Mouse (Mus musculus): ENCODE measurements around the gene Tmprss9.
"Not testable (repeated sequence)": the region's sequence is repeated elsewhere in the genome, so short reads cannot be mapped to it uniquely, and the experiment has no call there.

The Tmprss9 gene

GRCm38 (mm10) chr10:80871581-80871980 lies at the start of gene Tmprss9:
TSS of gene Tmprss9 (plus strand) at chr10:80871848.
- no peak for DNase-seq (ENCODE audit: low spot score in 2 of 2)

- DNase-seq (ENCODE audit: low spot score in 2 of 2), result no peak
Measured at GRCm38 (mm10) chr10:80821991-80822390, 49.7 kb upstream of the Tmprss9 start.

DNA sequence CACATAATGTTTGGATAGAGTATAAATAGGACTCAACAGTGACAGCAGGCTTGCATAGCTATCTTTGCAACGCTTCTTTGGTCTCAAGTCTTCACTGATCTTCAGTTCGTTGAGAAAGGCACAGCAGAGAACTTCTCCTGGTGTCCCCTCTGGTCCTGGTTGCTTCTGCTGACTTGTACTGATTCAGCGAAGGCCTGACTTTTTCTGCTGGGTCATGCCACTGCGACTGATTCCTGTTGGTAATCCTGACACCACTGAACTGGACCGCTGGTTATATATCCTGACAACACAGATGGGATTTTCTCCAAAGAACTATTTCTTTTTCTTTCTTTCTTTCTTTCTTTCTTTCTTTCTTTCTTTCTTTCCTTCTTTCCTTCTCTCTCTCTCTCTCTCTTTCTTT lies 49.1 kb upstream of the Tmprss9 start:
- no peak for DNase-seq (ENCODE audit: low spot score in 2 of 2)

GRCm38 (mm10) chr10:80823316-80823715 lies 48.3 kb upstream of the Tmprss9 start:
- no peak for DNase-seq (ENCODE audit: low spot score in 2 of 2)

DNA sequence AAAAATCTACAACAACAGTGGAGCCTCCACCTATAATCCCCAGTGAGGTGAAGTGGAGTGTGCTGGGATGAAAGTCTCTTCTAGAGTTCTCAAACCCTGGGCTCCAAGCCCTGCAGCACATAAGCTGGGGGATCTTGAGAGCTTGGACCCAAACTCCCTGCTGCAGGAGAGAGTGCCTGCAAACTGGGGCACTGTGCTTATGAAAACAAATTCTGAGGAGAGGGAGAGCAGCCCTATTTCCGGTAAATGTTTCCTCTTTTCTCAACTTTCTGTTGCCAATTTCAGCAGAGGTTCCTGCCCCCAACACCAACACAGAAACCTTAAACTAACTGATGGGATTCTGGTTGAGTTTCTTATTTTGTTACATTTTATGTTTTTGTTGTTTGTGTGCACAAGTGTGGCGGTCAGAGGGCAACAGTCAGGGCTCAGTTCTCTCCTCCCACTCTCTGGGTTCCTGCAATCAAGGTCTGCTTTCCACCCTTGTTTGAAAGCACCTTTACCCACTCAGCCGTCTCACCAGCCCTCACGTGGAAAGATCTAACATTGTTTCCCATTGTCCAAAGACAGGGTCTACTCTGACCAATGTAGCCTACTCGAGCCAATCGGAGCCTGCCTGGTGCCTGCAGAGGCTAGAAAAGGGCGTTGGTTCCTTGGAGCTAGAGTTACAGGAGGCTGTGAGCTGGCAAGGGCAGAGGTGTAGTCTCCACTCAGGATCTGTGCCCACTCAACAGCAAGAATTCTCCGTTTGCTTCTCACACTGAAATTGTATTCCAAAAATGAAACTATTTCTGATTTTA lies 47.6 kb upstream of the Tmprss9 start:
- no peak for DNase-seq (ENCODE audit: low spot score in 2 of 2)

DNA sequence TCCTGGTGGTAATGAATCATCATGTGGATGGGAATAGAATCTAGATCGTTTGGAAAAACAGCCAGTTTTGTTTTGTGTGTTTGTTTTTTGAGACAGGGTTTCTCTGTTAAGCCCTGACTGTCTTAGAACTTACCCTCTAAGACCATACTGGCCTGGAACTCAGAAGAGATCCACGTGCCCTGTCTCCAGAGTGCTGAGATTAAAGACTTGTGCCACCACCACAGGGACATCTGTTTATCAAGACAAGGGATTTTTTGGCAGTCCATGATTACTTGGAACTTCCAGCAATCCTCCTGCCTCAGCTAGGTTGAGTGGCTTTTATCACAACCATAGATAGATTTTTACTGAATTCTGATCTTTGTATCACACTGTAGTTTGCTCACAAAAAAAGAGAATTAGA lies 46.8 kb upstream of the Tmprss9 start:
- DNase-seq (ENCODE audit: low spot score in 2 of 2), result no peak

DNA sequence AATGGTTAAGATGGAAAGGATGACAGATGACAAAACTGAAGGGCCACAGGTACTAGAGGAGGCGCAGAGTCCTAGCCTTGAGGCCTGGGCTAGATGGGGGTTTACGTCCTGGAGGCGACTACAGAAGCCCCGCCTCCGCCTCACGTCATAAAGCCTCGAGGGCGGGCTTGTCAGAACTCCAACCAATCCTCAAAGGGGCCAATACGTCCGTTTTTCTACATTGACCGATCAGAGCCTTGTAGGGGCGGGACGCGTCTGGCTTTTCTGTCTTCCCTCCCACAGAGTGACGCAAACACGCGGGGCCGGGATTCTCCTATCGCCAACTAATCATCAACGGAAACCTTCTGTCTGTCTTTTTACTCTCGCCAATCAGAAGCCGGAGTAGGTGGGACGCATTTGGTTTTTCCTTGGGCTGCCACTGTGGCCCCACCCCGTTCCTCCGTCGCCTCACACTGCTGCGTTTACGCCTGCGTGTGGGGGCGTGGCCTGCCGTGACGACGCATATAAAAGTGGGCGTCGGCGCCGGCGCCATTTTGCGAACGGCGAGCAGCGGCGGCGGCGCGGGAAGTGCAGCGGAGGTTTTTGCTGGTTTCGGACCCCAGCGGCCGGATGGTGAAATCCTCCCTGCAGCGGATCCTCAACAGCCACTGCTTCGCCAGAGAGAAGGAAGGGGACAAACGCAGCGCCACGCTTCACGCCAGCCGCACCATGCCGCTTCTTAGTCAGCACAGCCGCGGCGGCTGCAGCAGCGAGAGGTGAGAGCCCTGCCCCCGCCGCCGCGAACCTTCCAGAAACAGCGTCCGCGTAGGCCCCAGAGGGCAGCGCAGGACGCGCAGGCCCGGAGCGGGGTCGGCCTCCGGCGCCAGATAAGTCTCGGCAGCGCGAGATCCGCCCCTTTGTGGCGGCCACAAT lies 45.2 kb upstream of the Tmprss9 start, which contains the start of gene Oaz1:
TSS of gene Oaz1 (plus strand) at position 506 of the 912 bp plus-strand sequence.
- DNase-seq (ENCODE audit: low spot score in 2 of 2), result peak; percentile 99 to 100

DNA sequence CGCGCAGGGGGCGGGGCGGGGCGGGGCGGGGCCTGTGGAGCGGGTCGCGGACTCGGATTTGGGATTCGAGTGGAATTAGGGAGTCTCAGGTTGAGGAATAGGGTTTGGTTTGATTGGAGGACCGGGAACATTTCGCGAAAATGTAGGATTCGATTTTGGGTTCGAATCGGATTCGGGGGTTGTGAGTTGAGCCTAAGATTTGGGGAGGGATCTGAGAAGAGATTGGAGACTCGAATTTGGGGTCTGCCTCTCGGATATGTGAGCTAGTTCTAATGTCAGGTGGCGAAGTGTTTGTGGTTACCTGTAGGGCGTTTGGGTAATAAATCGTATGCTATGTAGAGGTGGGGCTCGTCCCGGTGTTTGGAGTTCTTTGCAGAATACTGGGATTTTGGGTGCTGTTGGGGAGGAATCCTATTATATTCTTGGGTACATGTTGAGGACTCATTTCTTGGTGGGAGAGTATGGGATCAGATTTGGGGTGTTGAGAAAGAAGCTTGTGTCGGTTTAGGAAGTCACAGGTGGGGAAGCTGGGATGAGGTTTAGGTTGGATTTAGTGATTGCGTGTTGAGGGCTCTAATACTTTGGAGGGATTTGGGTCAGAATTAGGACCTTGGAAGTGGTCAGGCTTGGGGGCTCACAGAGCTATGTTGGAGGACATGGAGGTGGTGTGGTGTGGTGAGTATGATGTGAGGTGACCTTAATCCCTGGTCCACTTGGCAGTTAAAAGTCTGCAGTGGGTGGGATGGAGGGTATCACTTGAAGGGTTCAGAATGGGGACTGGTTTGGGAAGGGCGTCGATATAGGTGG lies 44.4 kb upstream of the Tmprss9 start:
- DNase-seq (ENCODE audit: low spot score in 2 of 2), result no peak

DNA sequence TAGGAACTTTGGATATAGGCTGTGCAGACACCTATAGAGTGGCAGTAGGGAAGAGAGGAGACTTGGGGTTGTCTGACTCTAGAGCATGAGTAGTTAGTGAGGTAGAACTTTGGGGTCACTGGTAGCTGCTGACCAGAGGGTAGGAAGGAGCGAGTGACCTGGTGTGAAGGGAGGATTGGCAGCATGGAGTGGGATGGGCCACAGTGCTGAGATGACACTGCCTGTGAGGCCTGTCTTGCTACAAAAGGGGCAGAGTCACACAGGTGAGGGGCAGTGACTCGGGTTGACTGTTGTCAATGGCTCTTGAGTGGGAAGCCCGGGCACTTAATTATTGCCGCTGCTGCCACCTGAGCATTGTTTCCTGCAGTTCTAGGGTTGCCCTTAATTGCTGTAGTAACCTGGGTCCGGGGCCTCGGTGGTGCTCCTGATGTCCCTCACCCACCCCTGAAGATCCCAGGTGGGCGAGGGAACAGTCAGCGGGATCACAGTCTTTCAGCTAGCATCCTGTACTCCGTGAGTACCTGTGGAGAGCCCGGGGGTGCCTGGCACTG lies 43.7 kb upstream of the Tmprss9 start:
- no peak for DNase-seq (ENCODE audit: low spot score in 2 of 2)

DNA sequence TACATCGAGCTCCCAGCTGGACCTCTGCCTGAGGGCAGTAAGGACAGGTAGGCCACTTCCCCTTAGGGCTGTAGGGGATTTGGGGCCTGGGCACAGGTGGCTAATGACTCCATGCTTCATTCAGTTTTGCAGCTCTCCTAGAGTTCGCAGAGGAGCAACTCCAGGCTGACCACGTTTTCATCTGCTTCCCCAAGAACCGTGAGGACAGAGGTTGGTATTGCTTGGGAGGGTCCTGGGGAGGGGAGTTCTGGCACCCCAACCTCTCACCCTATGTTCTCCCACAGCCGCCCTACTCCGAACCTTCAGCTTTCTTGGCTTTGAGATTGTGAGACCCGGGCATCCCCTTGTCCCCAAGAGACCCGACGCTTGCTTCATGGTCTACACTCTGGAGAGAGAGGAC lies 43.1 kb upstream of the Tmprss9 start:
- not testable (repeated sequence) for DNase-seq (ENCODE audit: low spot score in 2 of 2)

- DNase-seq (ENCODE audit: low spot score in 2 of 2), result no peak
Measured at GRCm38 (mm10) chr10:80829359-80830278, 42.0 kb upstream of the Tmprss9 start.

DNA sequence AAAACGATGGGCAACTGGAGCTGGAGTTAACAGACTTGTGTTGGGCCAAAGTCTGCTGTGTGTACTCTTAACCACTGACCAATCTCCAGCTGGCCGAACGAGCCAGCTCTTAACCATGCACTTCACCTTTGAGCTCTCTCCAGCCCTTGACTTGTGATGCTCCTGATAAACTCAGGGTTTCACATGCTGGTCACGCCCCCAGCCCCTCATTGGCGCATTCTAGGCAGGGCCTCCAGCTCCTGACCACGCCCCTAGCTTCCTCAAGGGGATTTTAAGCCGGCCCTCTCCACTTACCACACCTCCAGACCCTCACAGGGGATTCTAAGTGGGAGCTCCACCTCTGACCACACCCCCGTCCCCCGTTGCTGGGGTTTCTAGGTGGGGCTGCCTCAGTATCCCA lies 40.5 kb upstream of the Tmprss9 start:
- DNase-seq (ENCODE audit: low spot score in 2 of 2), result no peak

DNA sequence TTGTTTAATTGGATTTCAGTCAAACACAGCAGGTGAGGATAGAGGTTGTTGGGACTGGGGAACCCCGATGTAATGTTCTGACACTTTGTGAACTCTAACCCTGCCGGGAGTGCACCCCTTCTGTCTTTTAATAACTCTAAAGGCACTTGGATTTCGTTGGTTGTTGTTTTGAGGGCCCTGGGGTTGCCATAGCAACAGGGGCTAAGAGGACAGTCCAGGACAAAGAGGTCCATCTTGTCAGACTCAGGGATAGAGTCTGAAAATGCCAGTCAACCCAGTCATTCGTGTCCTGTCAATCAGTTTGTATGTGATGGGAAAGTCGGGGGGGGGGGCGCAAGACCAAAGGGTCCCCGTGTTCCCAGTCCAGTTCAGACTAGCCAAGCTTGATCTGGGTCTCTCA lies 38.8 kb upstream of the Tmprss9 start:
- no peak for DNase-seq (ENCODE audit: low spot score in 2 of 2)

GRCm38 (mm10) chr10:80835617-80836016 lies 36.0 kb upstream of the Tmprss9 start:
- DNase-seq (ENCODE audit: low spot score in 2 of 2), result no peak

- no peak for DNase-seq (ENCODE audit: low spot score in 2 of 2)
Measured at GRCm38 (mm10) chr10:80836949-80837379, 34.7 kb upstream of the Tmprss9 start.

- DNase-seq (ENCODE audit: low spot score in 2 of 2), result no peak
Measured at GRCm38 (mm10) chr10:80837827-80838226, 33.8 kb upstream of the Tmprss9 start.

GRCm38 (mm10) chr10:80838346-80838912 lies 33.2 kb upstream of the Tmprss9 start:
- DNase-seq (ENCODE audit: low spot score in 2 of 2), result no peak

DNA sequence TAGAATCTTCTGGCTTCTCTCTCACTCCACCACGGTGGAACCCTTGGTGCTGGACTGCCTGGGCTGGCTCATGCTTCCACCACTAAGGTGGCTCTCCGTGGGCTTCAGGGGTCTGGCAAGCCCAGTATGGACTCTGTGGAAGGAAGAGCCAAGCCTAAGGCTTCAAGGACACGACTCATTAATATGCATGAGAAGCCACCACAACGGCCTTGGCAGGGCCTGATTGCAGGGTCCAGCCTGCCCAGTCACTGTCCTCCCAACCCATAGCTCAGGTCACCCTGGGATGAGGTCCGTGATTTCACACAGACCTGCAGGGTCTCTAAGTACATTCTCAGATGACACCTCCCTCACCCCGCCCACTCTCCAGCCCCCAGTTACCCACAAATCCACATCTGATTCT lies 31.8 kb upstream of the Tmprss9 start:
- no peak for DNase-seq (ENCODE audit: low spot score in 2 of 2)

DNA sequence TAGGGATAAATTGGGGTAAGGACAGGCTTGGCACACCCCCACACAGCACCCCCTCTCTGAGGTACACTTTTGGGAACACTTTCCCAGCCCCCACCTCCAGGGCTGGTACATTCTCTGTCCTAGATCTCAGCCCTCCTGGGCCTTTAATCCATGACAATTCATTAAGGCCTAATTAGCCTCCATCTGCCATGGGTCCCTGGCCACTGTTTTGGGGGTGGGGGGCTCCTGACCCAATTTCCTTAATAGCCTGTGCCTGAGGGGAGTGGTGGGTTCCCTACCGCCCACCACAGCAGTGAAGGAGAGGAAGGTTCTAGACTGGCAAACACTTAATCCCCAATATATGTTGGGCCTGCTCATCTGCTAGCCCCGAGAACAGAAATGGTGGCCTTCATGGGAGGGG lies 30.0 kb upstream of the Tmprss9 start:
- DNase-seq (ENCODE audit: low spot score in 2 of 2), result no peak

- DNase-seq (ENCODE audit: low spot score in 2 of 2), result peak; percentile 62 to 65
Measured at GRCm38 (mm10) chr10:80842334-80842733, 29.3 kb upstream of the Tmprss9 start.

Data from right cerebral cortex, adult 2 months (tissue).